Mouse (Mus musculus) midbrain, postnatal 0 days (tissue): ENCODE data around the gene Il18bp. TPM values are rescaled to one million over a fixed set of nuclear protein-coding genes. Genes with fewer than 3 reads are reported as not detected.
A peak's percentile ranks its signal among the peaks of the same experiment; 100 is the strongest.

Experiments
- ATAC-seq: fragments of 200-750 bp; cut with Nextera tagmentation; 2 replicates; pipeline ENCODE4 v1.8.0; 2017; ENCODE audit warnings: moderate number of reproducible peaks, mild to moderate bottlenecking, moderate TSS enrichment, moderate library complexity; ENCODE audit not compliant: low FRiP score
- DNase-seq: peaks from one replicate; pipeline ENCODE4 v3.0.0-alpha.2; 2015; ENCODE audit warnings: low spot score
- H3K27ac ChIP-seq: fragments of 300-500 bp; sonication (generic); 2 replicates; pipeline ENCODE4 v1.5.1; 2014; ENCODE audit warnings: low read depth, mild to moderate bottlenecking, low read length, mixed read lengths
- H3K27me3 ChIP-seq: fragments of 300-500 bp; sonication (generic); 2 replicates; pipeline ENCODE4 v1.6.1; 2014; ENCODE audit warnings: low read length, control low read depth, mixed read lengths; ENCODE audit not compliant: insufficient read depth
- H3K36me3 ChIP-seq: fragments of 300-500 bp; sonication (generic); 2 replicates; pipeline ENCODE4 v1.6.1; 2014; ENCODE audit warnings: low read length, control low read depth, mixed read lengths; ENCODE audit not compliant: insufficient read depth
- H3K4me1 ChIP-seq: fragments of 300-500 bp; sonication (generic); 2 replicates; pipeline ENCODE4 v1.6.1; 2014; ENCODE audit warnings: mild to moderate bottlenecking, control low read depth, antibody characterized with exemption, low read length, mixed read lengths; ENCODE audit not compliant: insufficient read depth
- H3K4me2 ChIP-seq: fragments of 300-500 bp; sonication (generic); 2 replicates; pipeline ENCODE4 v1.6.1; 2014; ENCODE audit warnings: low read depth, mild to moderate bottlenecking, low read length, mixed read lengths; ENCODE audit not compliant: poor library complexity, severe bottlenecking
- H3K4me3 ChIP-seq: fragments of 300-500 bp; sonication (generic); 2 replicates; pipeline ENCODE4 v1.5.1; 2014; ENCODE audit warnings: low read depth, mild to moderate bottlenecking, low read length, moderate library complexity
- H3K9ac ChIP-seq: fragments of 300-500 bp; sonication (generic); replicated peaks from 2 replicates; pipeline ENCODE4 v1.6.1; 2014; ENCODE audit warnings: mild to moderate bottlenecking, low read length, moderate library complexity, mixed read lengths; ENCODE audit not compliant: poor library complexity, severe bottlenecking
- H3K9me3 ChIP-seq: fragments of 300-500 bp; sonication (generic); 2 replicates; pipeline ENCODE4 v1.6.1; 2016; ENCODE audit warnings: low read length, control low read depth
- CTCF ChIP-seq: IDR thresholded peaks from 2 replicates; pipeline ENCODE4 v1.5.1; 2016; ENCODE audit warnings: antibody characterized with exemption, mild to moderate bottlenecking
- whole genome bisulfite sequencing: fragments of 180-500 bp; shearing (Covaris S2); extraction: QIAGEN DNeasy Blood & Tissue Kit; methylation state at CpG from one replicate; pipeline ENCODE4 v1.1.7; 2014; 5-methylcytosine and 5-hydroxymethylcytosine counted together
- polyA plus RNA-seq: library from polyadenylated mRNA; unstranded; fragments of >200 nt; fragmentation: Nextera tagmentation; extraction: Ambion mirVana; gene quantifications from 2 replicates; pipeline ENCODE4 v1.2.1, GENCODE M21; 2015
- total RNA-seq: library from RNA; depleted of rRNA; stranded (reverse); fragments of >200 nt; gene quantifications from 2 replicates; pipeline ENCODE4 v1.2.3, GENCODE M21; 2014; rRNA removed

Il18bp gene
- total and polyA plus RNA-seq, 2 experiments from 2014 or later: 4.2 to 7.7 TPM

DNA sequence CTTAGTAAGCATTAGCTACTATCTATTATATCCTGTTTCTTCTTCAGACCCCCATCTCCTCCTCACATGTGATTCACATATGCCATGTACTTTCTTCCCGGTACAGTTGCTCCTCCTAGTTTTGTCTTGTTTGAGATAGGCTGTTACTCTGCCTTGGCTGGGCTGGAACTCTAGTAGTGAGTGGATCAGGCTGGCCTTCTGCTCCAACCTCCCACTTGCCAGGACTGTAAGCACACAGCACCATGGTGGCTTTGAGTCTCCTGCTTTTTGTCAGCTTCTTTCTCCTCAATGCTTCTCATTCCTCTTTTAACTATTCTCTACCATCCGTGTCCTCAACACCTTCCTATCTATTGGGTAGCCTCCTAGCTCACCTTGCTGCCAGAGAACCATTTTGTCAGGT is 49.7 kb downstream of the Il18bp start:
- no peak for ATAC-seq
- Histone ChIP-seq H3K9ac (no peak overlapping the region), H3K4me1 (peaks cover 12% of the 10 kb centered on the region; the same call in 1 of the 2 replicates), H3K4me3 (no peak overlapping the region), H3K27ac (peak overlapping the region; percentile 99), H3K4me2 (peak overlapping the region; percentile 58), H3K36me3 (no peaks in the 10 kb centered on the region), H3K9me3 (no peaks in the 10 kb centered on the region), H3K27me3 (no peaks in the 10 kb centered on the region)
- no peak for TF ChIP-seq CTCF
- WGBS: 64% methylated on average over 2 of the region's 2 CpGs
- DNase-seq: no peak

DNA sequence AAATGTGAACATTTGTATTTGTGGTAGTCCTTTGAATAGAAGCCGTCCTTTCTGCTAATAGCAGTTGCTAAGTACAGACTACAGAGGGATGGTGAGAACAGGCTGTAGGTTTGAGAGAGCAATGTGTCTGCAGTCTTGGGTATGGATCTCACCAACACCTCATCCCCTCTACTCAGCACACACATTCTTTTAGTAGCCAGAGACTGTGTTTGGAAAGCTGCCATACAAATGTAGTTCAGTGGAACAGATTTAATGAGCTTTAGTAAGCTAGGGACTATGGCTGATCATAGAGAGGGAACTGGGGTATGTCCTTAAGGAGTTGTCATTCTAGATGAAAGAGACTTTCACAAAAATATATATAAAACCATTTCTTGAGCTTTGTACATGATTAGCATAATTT is 51.2 kb downstream of the Il18bp start:
- no peak for TF ChIP-seq CTCF
- Histone ChIP-seq H3K36me3 (no peaks in the 10 kb centered on the region), H3K4me1 (peaks cover 12% of the 10 kb centered on the region; the same call in 1 of the 2 replicates), H3K4me3 (no peak overlapping the region), H3K9ac (no peak overlapping the region), H3K27me3 (no peaks in the 10 kb centered on the region), H3K27ac (no peak overlapping the region), H3K4me2 (no peak overlapping the region), H3K9me3 (no peaks in the 10 kb centered on the region)
- no peak for ATAC-seq
- WGBS: 88% methylated on average over 1 of the region's 1 CpGs
- peak; percentile 47 for DNase-seq

DNA sequence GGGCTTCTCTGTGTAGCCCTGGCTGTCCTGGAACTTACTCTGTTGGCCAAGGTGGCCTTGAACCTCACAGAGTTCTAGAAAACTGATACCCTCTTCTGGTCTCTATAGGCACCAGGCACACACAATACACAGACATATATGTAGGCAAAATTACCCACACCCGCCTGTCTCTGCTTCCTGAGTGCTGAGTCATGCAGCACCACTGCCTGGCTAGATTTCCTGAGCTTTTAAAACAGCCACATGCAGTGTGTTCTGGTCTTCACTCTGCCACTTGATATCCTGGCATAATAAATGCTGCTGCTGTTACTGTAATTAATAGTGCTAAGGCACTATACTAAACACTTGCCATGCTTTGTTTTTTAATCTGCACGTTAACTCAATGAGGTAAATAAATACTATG is 52.9 kb downstream of the Il18bp start:
- Histone ChIP-seq H3K27ac (no peak overlapping the region), H3K9ac (no peak overlapping the region), H3K36me3 (no peaks in the 10 kb centered on the region), H3K9me3 (no peaks in the 10 kb centered on the region), H3K4me3 (no peak overlapping the region), H3K4me2 (no peak overlapping the region), H3K27me3 (no peaks in the 10 kb centered on the region), H3K4me1 (peaks cover 5% of the 10 kb centered on the region; the same call in 1 of the 2 replicates)
- ATAC-seq (no peak), DNase-seq (no peak)
- no peak for TF ChIP-seq CTCF
- WGBS: 90% methylated on average over 2 of the region's 2 CpGs

Other genes with a start within 250 kb of the Il18bp start
- 0.82 TPM in 1 of 2 replicates, not detected in the other for gene Phox2a, start 200.4 kb downstream of the Il18bp start, total RNA-seq
- 0.12 TPM in 1 of 2 replicates, not detected in the other for gene Phox2a, start 200.4 kb downstream of the Il18bp start, polyA plus RNA-seq
- gene Inppl1, start 180.5 kb downstream of the Il18bp start, total RNA-seq: 16.8 and 21.2 TPM in 2 replicates
- gene Inppl1, start 180.5 kb downstream of the Il18bp start, polyA plus RNA-seq: 5.7 and 8.0 TPM in 2 replicates
- 2.6 and 3.4 TPM in 2 replicates for gene Folr2, start 161.5 kb downstream of the Il18bp start, total RNA-seq
- 2.3 and 3.5 TPM in 2 replicates for gene Folr2, start 161.5 kb downstream of the Il18bp start, polyA plus RNA-seq
- 49.9 and 56.9 TPM in 2 replicates for gene Anapc15, start 155.0 kb downstream of the Il18bp start, total RNA-seq
- 62.7 and 68.3 TPM in 2 replicates for gene Anapc15, start 155.0 kb downstream of the Il18bp start, polyA plus RNA-seq
- gene Folr1, start 147.9 kb downstream of the Il18bp start, total RNA-seq: 4.9 and 11.5 TPM in 2 replicates
- 3.9 and 4.3 TPM in 2 replicates for gene Folr1, start 147.9 kb downstream of the Il18bp start, polyA plus RNA-seq
- gene Lamtor1, start 112.8 kb downstream of the Il18bp start, total RNA-seq: 114 and 127 TPM in 2 replicates
- gene Lamtor1, start 112.8 kb downstream of the Il18bp start, polyA plus RNA-seq: 159 and 180 TPM in 2 replicates
- gene Tomt, start 112.3 kb downstream of the Il18bp start, total RNA-seq: 0.38 TPM in 1 of 2 replicates, not detected in the other
- gene Tomt, start 112.3 kb downstream of the Il18bp start, polyA plus RNA-seq: 0.23 and 0.32 TPM in 2 replicates
- 3.7 and 6.9 TPM in 2 replicates for gene Lrrc51, start 84.8 kb downstream of the Il18bp start, total RNA-seq
- 7.0 TPM in 2 replicates for gene Lrrc51, start 84.8 kb downstream of the Il18bp start, polyA plus RNA-seq
- 64.4 and 74.0 TPM in 2 replicates for gene Numa1, start 84.6 kb downstream of the Il18bp start, total RNA-seq
- gene Numa1, start 84.6 kb downstream of the Il18bp start, polyA plus RNA-seq: 17.9 and 20.6 TPM in 2 replicates
- 31.3 and 40.7 TPM in 2 replicates for gene Rnf121, start 46.8 kb upstream of the Il18bp start, total RNA-seq
- gene Rnf121, start 46.8 kb upstream of the Il18bp start, polyA plus RNA-seq: 22.0 and 23.4 TPM in 2 replicates
- 17.3 and 18.0 TPM in 2 replicates for gene Xndc1, start 46.8 kb upstream of the Il18bp start, total RNA-seq
- 14.6 and 15.5 TPM in 2 replicates for gene Xndc1, start 46.8 kb upstream of the Il18bp start, polyA plus RNA-seq
- 2.1 and 2.2 TPM in 2 replicates for gene Xntrpc, start 47.0 kb upstream of the Il18bp start, total RNA-seq
- gene Xntrpc, start 47.0 kb upstream of the Il18bp start, polyA plus RNA-seq: 0.22 and 0.60 TPM in 2 replicates
- gene Trpc2, start 64.4 kb upstream of the Il18bp start, total RNA-seq: 0.24 TPM in 1 of 2 replicates, not detected in the other
- gene Trpc2, start 64.4 kb upstream of the Il18bp start, polyA plus RNA-seq: 0.43 TPM in 1 of 2 replicates, not detected in the other
- gene Art1, start 83.1 kb upstream of the Il18bp start, total RNA-seq: 0.33 TPM in 1 of 2 replicates, not detected in the other
- gene Art1, start 83.1 kb upstream of the Il18bp start, polyA plus RNA-seq: 0.18 and 0.22 TPM in 2 replicates
- gene Art5, start 90.8 kb upstream of the Il18bp start, total RNA-seq: 0.49 TPM in 1 of 2 replicates, not detected in the other
- 0.18 and 0.23 TPM in 2 replicates for gene Art5, start 90.8 kb upstream of the Il18bp start, polyA plus RNA-seq
- gene Chrna10, start 98.1 kb upstream of the Il18bp start, total RNA-seq: 0.05 TPM in 1 of 2 replicates, not detected in the other
- gene Chrna10, start 98.1 kb upstream of the Il18bp start, polyA plus RNA-seq: not detected in 2 replicates
- 36.3 and 39.5 TPM in 2 replicates for gene Nup98, start 191.5 kb upstream of the Il18bp start, total RNA-seq
- 10.0 and 10.2 TPM in 2 replicates for gene Nup98, start 191.5 kb upstream of the Il18bp start, polyA plus RNA-seq
- gene Pgap2, start 191.5 kb upstream of the Il18bp start, total RNA-seq: 56.6 TPM in 2 replicates
- 51.7 and 54.9 TPM in 2 replicates for gene Pgap2, start 191.5 kb upstream of the Il18bp start, polyA plus RNA-seq
- 11.0 and 11.3 TPM in 2 replicates for gene Rhog, start 237.4 kb upstream of the Il18bp start, total RNA-seq
- gene Rhog, start 237.4 kb upstream of the Il18bp start, polyA plus RNA-seq: 15.8 and 17.2 TPM in 2 replicates
- 26.6 and 30.7 TPM in 2 replicates for gene Stim1, start 249.1 kb upstream of the Il18bp start, total RNA-seq
- gene Stim1, start 249.1 kb upstream of the Il18bp start, polyA plus RNA-seq: 15.4 and 17.1 TPM in 2 replicates